Mouse (Mus musculus) heart, embryonic 12.5 days (tissue): ENCODE data around the gene Ankrd63. TPM values are rescaled to one million over a fixed set of nuclear protein-coding genes. Genes with fewer than 3 reads are reported as not detected.

Experiments used
- ATAC-seq: fragments of 200-750 bp; cut with Nextera tagmentation; 2 replicates; pipeline ENCODE4 v1.8.0; 2017; ENCODE audit warnings: moderate TSS enrichment, moderate library complexity; ENCODE audit not compliant: insufficient number of reproducible peaks, low FRiP score
- H3K27ac ChIP-seq: fragments of 300-500 bp; sonication (generic); 2 replicates; pipeline ENCODE4 v1.5.1; 2016; ENCODE audit warnings: mild to moderate bottlenecking, moderate library complexity; ENCODE audit not compliant: poor library complexity, severe bottlenecking
- H3K27me3 ChIP-seq: fragments of 300-500 bp; sonication (generic); replicated peaks from 2 replicates; pipeline ENCODE4 v1.6.1; 2016; ENCODE audit warnings: mild to moderate bottlenecking, moderate library complexity
- H3K36me3 ChIP-seq: fragments of 300-500 bp; sonication (generic); 2 replicates; pipeline ENCODE4 v1.6.1; 2016; ENCODE audit warnings: mild to moderate bottlenecking, moderate library complexity
- H3K4me1 ChIP-seq: fragments of 300-500 bp; sonication (generic); replicated peaks from 2 replicates; pipeline ENCODE4 v1.6.1; 2016; ENCODE audit warnings: mild to moderate bottlenecking
- H3K4me2 ChIP-seq: fragments of 300-500 bp; sonication (generic); 2 replicates; pipeline ENCODE4 v1.6.1; 2016; ENCODE audit warnings: mild to moderate bottlenecking, moderate library complexity
- H3K4me3 ChIP-seq: fragments of 300-500 bp; sonication (generic); 2 replicates; pipeline ENCODE4 v1.5.1; 2016; ENCODE audit warnings: mild to moderate bottlenecking
- H3K9ac ChIP-seq: fragments of 300-500 bp; sonication (generic); 2 replicates; pipeline ENCODE4 v1.6.1; 2016; ENCODE audit warnings: mild to moderate bottlenecking, moderate library complexity
- H3K9me3 ChIP-seq: fragments of 300-500 bp; sonication (generic); replicated peaks from 2 replicates; pipeline ENCODE4 v1.6.1; 2016; ENCODE audit warnings: mild to moderate bottlenecking, moderate library complexity
- WGBS: fragments of 180-500 bp; shearing (Covaris S2); methylation state at CpG from one replicate; pipeline ENCODE4 v1.1.7; 2016; 5-methylcytosine and 5-hydroxymethylcytosine counted together
- polyA plus RNA-seq: library from polyadenylated mRNA; unstranded; fragments of >200 nt; fragmentation: Nextera tagmentation; extraction: Ambion mirVana; gene quantifications from 2 replicates; pipeline ENCODE4 v1.2.1, GENCODE M21; 2016

Ankrd63 gene
- polyA plus RNA-seq, 1 experiment from 2014 or later: 1.2 TPM

- Histone ChIP-seq H3K27me3 (peaks cover 19% of the 10 kb centered on the region), H3K4me1 (peaks cover 23% of the 10 kb centered on the region), H3K36me3 (0 out of 2 replicates have a peak, but pooled peaks cover 1% of the 10 kb centered on the region), H3K27ac (no peak overlapping the region), H3K4me2 (no peak overlapping the region), H3K9me3 (no peaks in the 10 kb centered on the region), H3K4me3 (no peak overlapping the region), H3K9ac (no peak overlapping the region)
- 32% methylated on average over 8 of the region's 8 CpGs for WGBS
- ATAC-seq: no peak
These were observed 39.6 kb upstream of the Ankrd63 start for GRCm38 (mm10) chr2:118743261-118743943.

GRCm38 (mm10) chr2:118741183-118741582 lies 37.4 kb upstream of the Ankrd63 start:
- Histone ChIP-seq H3K27me3 (peaks cover 22% of the 10 kb centered on the region), H3K27ac (no peak overlapping the region), H3K4me1 (peaks cover 8% of the 10 kb centered on the region), H3K4me2 (no peak overlapping the region), H3K36me3 (no peaks in the 10 kb centered on the region), H3K9me3 (no peaks in the 10 kb centered on the region), H3K4me3 (no peak overlapping the region), H3K9ac (no peak overlapping the region)
- WGBS: 64% methylated on average over 9 of the region's 9 CpGs
- no peak for ATAC-seq

GRCm38 (mm10) chr2:118740341-118740740 lies 36.6 kb upstream of the Ankrd63 start:
- Histone ChIP-seq H3K27me3 (peaks cover 26% of the 10 kb centered on the region), H3K36me3 (no peaks in the 10 kb centered on the region), H3K9ac (no peak overlapping the region), H3K27ac (no peak overlapping the region), H3K4me2 (no peak overlapping the region), H3K4me3 (no peak overlapping the region), H3K9me3 (no peaks in the 10 kb centered on the region), H3K4me1 (peaks cover 8% of the 10 kb centered on the region)
- WGBS: 57% methylated on average over 3 of the region's 3 CpGs
- ATAC-seq: no peak

GRCm38 (mm10) chr2:118733341-118733740 lies 29.6 kb upstream of the Ankrd63 start:
- Histone ChIP-seq H3K4me2 (no peak overlapping the region), H3K27me3 (peaks cover 45% of the 10 kb centered on the region), H3K36me3 (no peaks in the 10 kb centered on the region), H3K9ac (no peak overlapping the region), H3K9me3 (no peaks in the 10 kb centered on the region), H3K27ac (no peak overlapping the region), H3K4me1 (peaks cover 23% of the 10 kb centered on the region), H3K4me3 (no peak overlapping the region)
- 53% methylated on average over 5 of the region's 5 CpGs for WGBS
- ATAC-seq: no peak

- Histone ChIP-seq H3K4me2 (no peak overlapping the region), H3K27ac (no peak overlapping the region), H3K9me3 (no peaks in the 10 kb centered on the region), H3K4me1 (peaks cover 32% of the 10 kb centered on the region), H3K9ac (no peak overlapping the region), H3K27me3 (peaks cover 45% of the 10 kb centered on the region), H3K4me3 (no peak overlapping the region), H3K36me3 (no peaks in the 10 kb centered on the region)
- no peak for ATAC-seq
- 80% methylated on average over 5 of the region's 5 CpGs for WGBS
These were observed 28.2 kb upstream of the Ankrd63 start for GRCm38 (mm10) chr2:118731981-118732380.

GRCm38 (mm10) chr2:118730622-118730915 lies 26.8 kb upstream of the Ankrd63 start:
- Histone ChIP-seq H3K36me3 (no peaks in the 10 kb centered on the region), H3K9ac (no peak overlapping the region), H3K9me3 (no peaks in the 10 kb centered on the region), H3K27me3 (peaks cover 39% of the 10 kb centered on the region), H3K4me3 (no peak overlapping the region), H3K27ac (no peak overlapping the region), H3K4me1 (peaks cover 32% of the 10 kb centered on the region), H3K4me2 (no peak overlapping the region)
- 6% methylated on average over 3 of the region's 3 CpGs for WGBS
- no peak; the same call in 1 of the 2 replicates for ATAC-seq

- Histone ChIP-seq H3K36me3 (no peaks in the 10 kb centered on the region), H3K27me3 (peaks cover 39% of the 10 kb centered on the region), H3K9me3 (no peaks in the 10 kb centered on the region), H3K27ac (no peak overlapping the region), H3K4me2 (no peak overlapping the region), H3K4me3 (no peak overlapping the region), H3K9ac (no peak overlapping the region), H3K4me1 (peaks cover 32% of the 10 kb centered on the region)
- no peak for ATAC-seq
- 27% methylated on average over 8 of the region's 8 CpGs for WGBS
These were observed 26.3 kb upstream of the Ankrd63 start for GRCm38 (mm10) chr2:118729816-118730621.

- 28% methylated on average over 4 of the region's 4 CpGs for WGBS
- 0 out of 2 replicates have a peak, but pooled peaks have one; percentile 20 for ATAC-seq
- Histone ChIP-seq H3K4me2 (no peak overlapping the region), H3K36me3 (no peaks in the 10 kb centered on the region), H3K4me3 (no peak overlapping the region), H3K9me3 (no peaks in the 10 kb centered on the region), H3K27me3 (peaks cover 43% of the 10 kb centered on the region), H3K4me1 (peaks cover 32% of the 10 kb centered on the region), H3K27ac (no peak overlapping the region; the same call in 1 of the 2 replicates), H3K9ac (0 out of 2 replicates have a peak overlapping the region, but pooled peaks have one; percentile 9)
These were observed 25.4 kb upstream of the Ankrd63 start for GRCm38 (mm10) chr2:118729194-118729593.

- peak within 1 kb of the TSS; percentile 35 for H3K4me2 ChIP-seq
- 0 out of 2 replicates have a peak within 1 kb of the TSS, but pooled peaks have one; percentile 46 for H3K9ac ChIP-seq
- peaks cover 40% of the 10 kb centered on the region for H3K4me1 ChIP-seq
- ATAC-seq: no peak
- H3K36me3 ChIP-seq: no peaks in the 10 kb centered on the region
- WGBS: 15% methylated on average over 7 of the region's 7 CpGs
- H3K27me3 ChIP-seq: peaks cover 36% of the 10 kb centered on the region
- H3K4me3 ChIP-seq: no peak within 1 kb of the TSS
- no peaks in the 10 kb centered on the region for H3K9me3 ChIP-seq
- no peak within 1 kb of the TSS; the same call in 1 of the 2 replicates for H3K27ac ChIP-seq
These were observed 24.6 kb upstream of the Ankrd63 start, which contains the start of gene Plcb2 for GRCm38 (mm10) chr2:118728337-118728736. Gene Plcb2, minus strand, starts transcription at chr2:118728438.

- H3K4me3 ChIP-seq: no peak overlapping the region
- H3K27me3 ChIP-seq: peaks cover 36% of the 10 kb centered on the region
- no peaks in the 10 kb centered on the region for H3K9me3 ChIP-seq
- no peak overlapping the region for H3K9ac ChIP-seq
- H3K4me1 ChIP-seq: peaks cover 44% of the 10 kb centered on the region
- no peak overlapping the region for H3K27ac ChIP-seq
- no peaks in the 10 kb centered on the region for H3K36me3 ChIP-seq
- peak overlapping the region; percentile 35; the same call in 1 of the 2 replicates for H3K4me2 ChIP-seq
- ATAC-seq: no peak
- WGBS: 16% methylated on average over 9 of the region's 9 CpGs
These were observed 24.1 kb upstream of the Ankrd63 start for GRCm38 (mm10) chr2:118727911-118728310.

GRCm38 (mm10) chr2:118726873-118727272 lies 23.1 kb upstream of the Ankrd63 start:
- H3K27ac ChIP-seq: no peak overlapping the region
- H3K4me2 ChIP-seq: no peak overlapping the region
- H3K4me3 ChIP-seq: no peak overlapping the region
- no peaks in the 10 kb centered on the region for H3K36me3 ChIP-seq
- H3K27me3 ChIP-seq: peaks cover 33% of the 10 kb centered on the region
- 81% methylated on average over 2 of the region's 2 CpGs for WGBS
- H3K9me3 ChIP-seq: no peaks in the 10 kb centered on the region
- H3K4me1 ChIP-seq: peaks cover 47% of the 10 kb centered on the region
- H3K9ac ChIP-seq: no peak overlapping the region
- no peak for ATAC-seq
